Mouse (Mus musculus): ENCODE data around the gene P2rx5. TPM values are rescaled to one million over a fixed set of nuclear protein-coding genes. Genes with fewer than 3 reads are reported as not detected.

The P2rx5 gene
- total and polyA plus RNA-seq, 3 experiments: 0.21 to 0.83 (median 0.40) TPM

- Histone ChIP-seq H3K27me3 (replicated peaks) (no peaks in the 10 kb centered on the region), H3K27ac (ENCODE audit: insufficient read depth, low read depth) (no peak overlapping the region), H3K79me2 (replicated peaks; ENCODE audit: control insufficient read depth, extremely low read depth, insufficient read depth, poor library complexity, severe bottlenecking) (no peaks in the 10 kb centered on the region; the same call in 1 of the 2 replicates), H3K36me3 (replicated peaks in 1 of 2; ENCODE audit: control insufficient read depth in 1 of 2, insufficient read depth in 1 of 2, low read length in 1 of 2) (peaks cover 11 to 72% of the 10 kb centered on the region in 2 experiments), H3K4me3 (replicated peaks in 1 of 3; ENCODE audit: low read depth in 2 of 3, low read length in 2 of 3, poor library complexity in 1 of 3) (no peak overlapping the region), H3K4me1 (ENCODE audit: control insufficient read depth in 1 of 2, insufficient read depth in 2 of 2) (peaks cover 9 to 35% of the 10 kb centered on the region in 2 experiments), H3K9ac (ENCODE audit: insufficient read depth, low read depth) (no peak overlapping the region), H3K9me3 (replicated peaks; ENCODE audit: low read length) (no peaks in the 10 kb centered on the region), H3K4me2 (ENCODE audit: insufficient read depth, low read depth, poor library complexity, severe bottlenecking) (no peak overlapping the region)
- TF ChIP-seq KAT2A (IDR thresholded peaks at IDR 0.05; ENCODE audit: insufficient replicate concordance, low read length) (no peak), ZKSCAN1 (IDR thresholded peaks at IDR 0.05; ENCODE audit: borderline replicate concordance, low read depth, low read length) (no peak), BHLHE40 (IDR thresholded peaks at IDR 0.05; ENCODE audit: low read depth, low read length) (no peak), PAX5 (IDR thresholded peaks at IDR 0.05; ENCODE audit: low read length) (no peak), RAD21 (IDR thresholded peaks at IDR 0.05; ENCODE audit: low read depth, low read length) (no peak), MEF2A (IDR thresholded peaks at IDR 0.05; ENCODE audit: borderline replicate concordance, low read depth, low read length) (no peak), E2F4 (IDR thresholded peaks at IDR 0.05; ENCODE audit: insufficient replicate concordance, low read depth, low read length) (no peak), UBTF (IDR thresholded peaks at IDR 0.05; ENCODE audit: low read depth, low read length) (no peak), MAX (IDR thresholded peaks at IDR 0.05; ENCODE audit: low read length) (no peak), JUND (conservative IDR thresholded peaks at IDR 0.05; ENCODE audit: low read depth, low read length) (no peak), MXI1 (IDR thresholded peaks at IDR 0.05; ENCODE audit: low read depth, low read length) (no peak), ZNF384 (IDR thresholded peaks at IDR 0.05; ENCODE audit: low read depth, low read length) (no peak), USF1 (IDR thresholded peaks at IDR 0.05; ENCODE audit: low read depth, low read length) (no peak), NRF1 (IDR thresholded peaks at IDR 0.05; ENCODE audit: low read depth, low read length) (no peak), TBP (conservative IDR thresholded peaks at IDR 0.05; ENCODE audit: low read depth, low read length) (no peak), MYC (IDR thresholded peaks at IDR 0.05; ENCODE audit: low read depth, low read length) (no peak), RCOR1 (conservative IDR thresholded peaks at IDR 0.05; ENCODE audit: low read depth, low read length) (no peak)
- dilution Hi-C loops (cut with MboI; ENCODE audit: extremely low pct_ligation_motif_present, extremely low pct_unique_long_range_greater_than_20kb, low sequenced_read_pairs) (no loop called here), in situ Hi-C loops (cut with MboI; ENCODE audit: low pct_ligation_motif_present, low pct_unique_long_range_greater_than_20kb, low sequenced_read_pairs) (loop anchor here (25.0 kb wide), 1 partner anchor 1236 kb away; the partner anchor contains the start of genes Olfr411 and Olfr412)
- no peak for DNase-seq (ENCODE audit: extremely low read depth)
These were observed 33.7 kb upstream of the P2rx5 start for GRCm38 (mm10) chr11:73126495-73126894.

- H3K4me2 ChIP-seq (ENCODE audit: insufficient read depth, low read depth, poor library complexity, severe bottlenecking): no peak overlapping the region
- peaks cover 40% of the 10 kb centered on the region for H3K79me2 ChIP-seq (replicated peaks; ENCODE audit: control insufficient read depth, extremely low read depth, insufficient read depth, poor library complexity, severe bottlenecking)
- TF ChIP-seq SMC3 (IDR thresholded peaks at IDR 0.05; ENCODE audit: low read depth, low read length) (peak; percentile 64), MAFK (IDR thresholded peaks at IDR 0.05; ENCODE audit: insufficient replicate concordance, low read length) (peak; percentile 57; the same call in 1 of the 2 replicates), MYC (IDR thresholded peaks at IDR 0.05; ENCODE audit: low read depth, low read length) (no peak), CTCF (conservative IDR thresholded peaks at IDR 0.05 in 1 of 2, IDR thresholded peaks at IDR 0.05 in 1 of 2; ENCODE audit: low read depth in 2 of 2, low read length in 2 of 2) (peak; percentile 28 to 80; a peak in 3 of 4 replicates), NELFE (IDR thresholded peaks at IDR 0.05; ENCODE audit: low read depth, low read length) (no peak), SIN3A (IDR thresholded peaks at IDR 0.05; ENCODE audit: low read length) (0 out of 2 replicates have a peak, but pooled peaks have one; percentile 31), RCOR1 (conservative IDR thresholded peaks at IDR 0.05; ENCODE audit: low read depth, low read length) (no peak), HCFC1 (IDR thresholded peaks at IDR 0.05; ENCODE audit: low read depth, low read length) (no peak), GABPA (IDR thresholded peaks at IDR 0.05; ENCODE audit: insufficient replicate concordance, low read depth, low read length) (no peak), JUN (IDR thresholded peaks at IDR 0.05; ENCODE audit: insufficient read depth, low read depth, low read length) (no peak), ELF1 (IDR thresholded peaks at IDR 0.05; ENCODE audit: low read depth, low read length) (0 out of 2 replicates have a peak, but pooled peaks have one; percentile 8), MEF2A (IDR thresholded peaks at IDR 0.05; ENCODE audit: borderline replicate concordance, low read depth, low read length) (no peak), RAD21 (IDR thresholded peaks at IDR 0.05; ENCODE audit: low read depth, low read length) (peak; percentile 69), MXI1 (IDR thresholded peaks at IDR 0.05; ENCODE audit: low read depth, low read length) (0 out of 2 replicates have a peak, but pooled peaks have one; percentile 28), ZNF384 (IDR thresholded peaks at IDR 0.05; ENCODE audit: low read depth, low read length) (no peak), E2F4 (IDR thresholded peaks at IDR 0.05; ENCODE audit: insufficient replicate concordance, low read depth, low read length) (no peak), UBTF (IDR thresholded peaks at IDR 0.05; ENCODE audit: low read depth, low read length) (no peak), JUND (conservative IDR thresholded peaks at IDR 0.05; ENCODE audit: low read depth, low read length) (no peak)
- no peak overlapping the region for H3K9ac ChIP-seq (ENCODE audit: insufficient read depth, low read depth)
- H3K36me3 ChIP-seq (replicated peaks in 1 of 2; ENCODE audit: control insufficient read depth in 1 of 2, insufficient read depth in 1 of 2, low read length in 1 of 2): peaks cover 8 to 75% of the 10 kb centered on the region in 2 experiments
- H3K27me3 ChIP-seq (replicated peaks): no peaks in the 10 kb centered on the region
- H3K9me3 ChIP-seq (replicated peaks; ENCODE audit: low read length): no peaks in the 10 kb centered on the region
- peak; percentile 54 for DNase-seq (ENCODE audit: extremely low read depth)
- H3K27ac ChIP-seq (ENCODE audit: insufficient read depth, low read depth): no peak overlapping the region
- in situ Hi-C loops (cut with MboI; ENCODE audit: low pct_ligation_motif_present, low pct_unique_long_range_greater_than_20kb, low sequenced_read_pairs): loop anchor here (10.0 to 25.0 kb wide), 2 partner anchors 154 to 1231 kb away; partner anchors contain the start of genes Olfr411 and Olfr412
- dilution Hi-C loops (cut with MboI; ENCODE audit: extremely low pct_ligation_motif_present, extremely low pct_unique_long_range_greater_than_20kb, low sequenced_read_pairs): no loop called here
- H3K4me3 ChIP-seq (replicated peaks in 1 of 3; ENCODE audit: low read depth in 2 of 3, low read length in 2 of 3, poor library complexity in 1 of 3): no peak overlapping the region
- peaks cover 17 to 76% of the 10 kb centered on the region in 2 experiments for H3K4me1 ChIP-seq (ENCODE audit: control insufficient read depth in 1 of 2, insufficient read depth in 2 of 2)
These were observed 29.2 kb upstream of the P2rx5 start for GRCm38 (mm10) chr11:73131020-73131419.

Data from CH12.LX (cell line).